Mouse (Mus musculus) MEL (cell line): ENCODE results near the gene Sapcd1. TPM values are rescaled to one million over a fixed set of nuclear protein-coding genes. Genes with fewer than 3 reads are reported as not detected.

Source experiments
- DNase-seq: peaks from one replicate; pipeline ENCODE4 v3.0.0; 2011; ENCODE audit warnings: low read depth, low spot score
- H3K27ac ChIP-seq: 2 replicates; pipeline ENCODE4 v1.5.1; 2012; ENCODE audit warnings: low read depth, mild to moderate bottlenecking, control low read depth, low read length, moderate library complexity; ENCODE audit not compliant: control insufficient read depth
- H3K27me3 ChIP-seq, 2 experiments: fragments of 150-350 bp in 1 of 2; sonication (generic) in 1 of 2; 2 replicates each; pipeline ENCODE4 v1.6.1; 2012; ENCODE audit warnings: low read length in 2 of 2, mild to moderate bottlenecking in 2 of 2, improper control_type of control experiment in 1 of 2, moderate library complexity in 1 of 2; ENCODE audit not compliant: insufficient read depth in 2 of 2, control insufficient read depth in 1 of 2
- H3K36me3 ChIP-seq, 2 experiments: 2 replicates each; pipeline ENCODE4 v1.6.1; 2012 to 2014; ENCODE audit warnings: low read length in 2 of 2, improper control_type of control experiment in 1 of 2, inconsistent platforms in 1 of 2, mild to moderate bottlenecking in 1 of 2; ENCODE audit not compliant: insufficient read depth in 2 of 2, control insufficient read depth in 1 of 2
- H3K4me1 ChIP-seq, 2 experiments: fragments of 150-350 bp in 1 of 2; sonication (generic) in 1 of 2; 2 replicates each; pipeline ENCODE4 v1.6.1; 2012; ENCODE audit warnings: low read length in 2 of 2, improper control_type of control experiment in 1 of 2, mild to moderate bottlenecking in 1 of 2; ENCODE audit not compliant: insufficient read depth in 2 of 2, control insufficient read depth in 1 of 2
- H3K4me3 ChIP-seq, 2 experiments: fragments of 150-350 bp in 1 of 2; sonication (generic) in 1 of 2; 2 replicates each; pipeline ENCODE4 v1.5.1; 2012; ENCODE audit warnings: low read depth in 2 of 2, low read length in 2 of 2, mild to moderate bottlenecking in 2 of 2, moderate library complexity in 2 of 2, control low read depth in 1 of 2, improper control_type of control experiment in 1 of 2; ENCODE audit not compliant: control insufficient read depth in 1 of 2, insufficient read depth in 1 of 2
- H3K79me2 ChIP-seq: 2 replicates; pipeline ENCODE4 v1.6.1; 2012; ENCODE audit warnings: mild to moderate bottlenecking, low read length, moderate library complexity; ENCODE audit not compliant: control insufficient read depth, poor library complexity, insufficient read depth
- H3K9ac ChIP-seq: 2 replicates; pipeline ENCODE4 v1.6.1; 2012; ENCODE audit warnings: low read depth, mild to moderate bottlenecking, control low read depth, low read length, moderate library complexity; ENCODE audit not compliant: control insufficient read depth, poor library complexity, severe bottlenecking
- H3K9me3 ChIP-seq: fragments of 150-350 bp; sonication (generic); replicated peaks from 2 replicates; pipeline ENCODE4 v1.6.1; 2012; ENCODE audit warnings: mild to moderate bottlenecking, low read length, improper control_type of control experiment, moderate library complexity; ENCODE audit not compliant: insufficient read depth
- BHLHE40 ChIP-seq: IDR thresholded peaks from 2 replicates; pipeline ENCODE4 v1.6.1; 2012; ENCODE audit warnings: low read depth, mild to moderate bottlenecking, inconsistent platforms, low read length, improper control_type of control experiment, borderline replicate concordance
- CHD1 ChIP-seq: IDR thresholded peaks from 2 replicates; pipeline ENCODE4 v1.6.1; 2012; ENCODE audit warnings: low read depth, mild to moderate bottlenecking, inconsistent platforms, low read length, improper control_type of control experiment
- E2F4 ChIP-seq: IDR thresholded peaks from 2 replicates; pipeline ENCODE4 v1.6.1; 2011; ENCODE audit warnings: low read depth, low read length, improper control_type of control experiment, borderline replicate concordance
- EP300 ChIP-seq, 2 experiments: IDR thresholded peaks; 2 replicates each; pipeline ENCODE4 v1.6.1; 2011; ENCODE audit warnings: improper control_type of control experiment in 2 of 2, low read length in 2 of 2, low read depth in 1 of 2, mild to moderate bottlenecking in 1 of 2
- ETS1 ChIP-seq: IDR thresholded peaks from 2 replicates; pipeline ENCODE4 v1.6.1; 2012; ENCODE audit warnings: low read depth, mild to moderate bottlenecking, inconsistent platforms, low read length, improper control_type of control experiment, moderate library complexity
- GABPA ChIP-seq: IDR thresholded peaks from 2 replicates; pipeline ENCODE4 v1.6.1; 2012; ENCODE audit warnings: low read depth, mild to moderate bottlenecking, inconsistent platforms, low read length, improper control_type of control experiment, moderate library complexity
- GATA1 ChIP-seq: IDR thresholded peaks from 2 replicates; pipeline ENCODE4 v1.6.1; 2011; ENCODE audit warnings: low read depth, low read length, improper control_type of control experiment
- HCFC1 ChIP-seq: IDR thresholded peaks from 2 replicates; pipeline ENCODE4 v1.6.1; 2012; ENCODE audit warnings: low read depth, mild to moderate bottlenecking, inconsistent platforms, low read length, improper control_type of control experiment, moderate library complexity
- JUND ChIP-seq: IDR thresholded peaks from 2 replicates; pipeline ENCODE4 v1.6.1; 2011; ENCODE audit warnings: low read depth, mild to moderate bottlenecking, improper control_type of control experiment, low read length
- MAFK ChIP-seq: IDR thresholded peaks from 2 replicates; pipeline ENCODE4 v1.6.1; 2011; ENCODE audit warnings: low read depth, mild to moderate bottlenecking, low read length, improper control_type of control experiment, borderline replicate concordance
- MAX ChIP-seq: IDR thresholded peaks from 2 replicates; pipeline ENCODE4 v1.6.1; 2011; ENCODE audit warnings: low read length, improper control_type of control experiment
- MEF2A ChIP-seq: IDR thresholded peaks from 2 replicates; pipeline ENCODE4 v1.6.1; 2014; ENCODE audit warnings: low read depth, mild to moderate bottlenecking, inconsistent platforms, low read length, improper control_type of control experiment; ENCODE audit not compliant: poor library complexity, insufficient replicate concordance, severe bottlenecking; ENCODE audit errors: extremely low read depth
- MXI1 ChIP-seq: IDR thresholded peaks from 2 replicates; pipeline ENCODE4 v1.6.1; 2011; ENCODE audit warnings: mild to moderate bottlenecking, low read depth, low read length, improper control_type of control experiment
- MYC ChIP-seq: IDR thresholded peaks from 2 replicates; pipeline ENCODE4 v1.6.1; 2011; ENCODE audit warnings: low read depth, mild to moderate bottlenecking, low read length, improper control_type of control experiment, moderate library complexity
- NRF1 ChIP-seq: IDR thresholded peaks from 2 replicates; pipeline ENCODE4 v1.6.1; 2014; ENCODE audit warnings: low read depth, mild to moderate bottlenecking, inconsistent platforms, low read length, improper control_type of control experiment, moderate library complexity; ENCODE audit not compliant: poor library complexity, insufficient read depth, severe bottlenecking
- POLR2A ChIP-seq, 2 experiments: IDR thresholded peaks; 2 replicates each; pipeline ENCODE4 v1.6.1; 2011 to 2012; ENCODE audit warnings: low read length in 2 of 2, mild to moderate bottlenecking in 2 of 2, control low read depth in 1 of 2, improper control_type of control experiment in 1 of 2, low read depth in 1 of 2, moderate library complexity in 1 of 2; ENCODE audit not compliant: control insufficient read depth in 1 of 2, insufficient read depth in 1 of 2, poor library complexity in 1 of 2
- POLR2AphosphoS2 ChIP-seq: IDR thresholded peaks from 2 replicates; pipeline ENCODE4 v1.6.1; 2011; ENCODE audit warnings: low read length, improper control_type of control experiment
- POLR2AphosphoS5 ChIP-seq: IDR thresholded peaks from 2 replicates; pipeline ENCODE4 v1.6.1; 2012; ENCODE audit warnings: low read depth, borderline replicate concordance, mild to moderate bottlenecking, inconsistent platforms, low read length, moderate library complexity, mixed read lengths
- RCOR1 ChIP-seq: IDR thresholded peaks from 2 replicates; pipeline ENCODE4 v1.6.1; 2012; ENCODE audit warnings: low read depth, mild to moderate bottlenecking, inconsistent platforms, low read length, improper control_type of control experiment
- SIN3A ChIP-seq: IDR thresholded peaks from 2 replicates; pipeline ENCODE4 v1.6.1; 2012; ENCODE audit warnings: low read length, improper control_type of control experiment, inconsistent platforms
- SMC3 ChIP-seq: IDR thresholded peaks from 2 replicates; pipeline ENCODE4 v1.6.1; 2011; ENCODE audit warnings: low read depth, low read length, improper control_type of control experiment
- TAL1 ChIP-seq: IDR thresholded peaks from 2 replicates; pipeline ENCODE4 v1.6.1; 2012; ENCODE audit warnings: mild to moderate bottlenecking, inconsistent platforms, low read length, moderate library complexity, mixed read lengths
- TBP ChIP-seq: IDR thresholded peaks from 2 replicates; pipeline ENCODE4 v1.8.0; 2011; ENCODE audit warnings: low read depth, low read length, improper control_type of control experiment
- TCF12 ChIP-seq: IDR thresholded peaks from 2 replicates; pipeline ENCODE4 v1.6.1; 2014; ENCODE audit warnings: low read depth, mild to moderate bottlenecking, inconsistent platforms, low read length, improper control_type of control experiment, moderate library complexity
- UBTF ChIP-seq: IDR thresholded peaks from 2 replicates; pipeline ENCODE4 v1.6.1; 2012; ENCODE audit warnings: low read depth, mild to moderate bottlenecking, inconsistent platforms, low read length, improper control_type of control experiment, moderate library complexity, borderline replicate concordance; ENCODE audit not compliant: insufficient read depth
- USF1 ChIP-seq: IDR thresholded peaks from 2 replicates; pipeline ENCODE4 v1.6.1; 2014; ENCODE audit warnings: low read depth, mild to moderate bottlenecking, inconsistent platforms, low read length, improper control_type of control experiment, moderate library complexity
- ZC3H11A ChIP-seq: IDR thresholded peaks from 2 replicates; pipeline ENCODE4 v1.6.1; 2012; ENCODE audit warnings: low read depth, mild to moderate bottlenecking, inconsistent platforms, low read length, improper control_type of control experiment
- ZNF384 ChIP-seq: IDR thresholded peaks from 2 replicates; pipeline ENCODE4 v1.6.1; 2012; ENCODE audit warnings: low read depth, mild to moderate bottlenecking, inconsistent platforms, low read length, improper control_type of control experiment
- polyA plus RNA-seq, 2 experiments: library from polyadenylated mRNA; stranded (reverse) in 1 of 2; unstranded in 1 of 2; fragments of >175 nt in 1 of 2; fragments of >200 nt in 1 of 2; gene quantifications; 2 replicates each; pipeline versions ENCODE4 v1.2.1 to v1.2.4; 2012; ENCODE audit warnings: low replicate concordance in 2 of 2, low read depth in 1 of 2; ENCODE audit not compliant: insufficient read length in 2 of 2, insufficient read depth in 1 of 2, missing spikeins in 1 of 2
- total RNA-seq: library from RNA; depleted of rRNA; stranded (reverse); fragments of 300-350 nt; gene quantifications from 2 replicates; pipeline ENCODE4 v1.2.3, GENCODE M21; 2012

The Sapcd1 gene
- total and polyA plus RNA-seq, 3 experiments = 124 to 164 TPM; not detected in 1

GRCm38 (mm10) chr17:35058316-35058715 lies 30.5 kb upstream of the Sapcd1 start:
- H3K4me1 ChIP-seq = no peaks in the 10 kb centered on the region; a peak in 1 of 4 replicates

GRCm38 (mm10) chr17:35057090-35057489 lies 29.3 kb upstream of the Sapcd1 start:
- peaks cover 0 to 10% of the 10 kb centered on the region in 2 experiments; a peak in 3 of 4 replicates for H3K4me1 ChIP-seq
- H3K27me3 ChIP-seq = no peaks in the 10 kb centered on the region
- H3K79me2 ChIP-seq = peaks cover 22% of the 10 kb centered on the region
- no peak overlapping the region for H3K27ac ChIP-seq
- TF ChIP-seq HCFC1 (no peak), GABPA (no peak), TBP (0 out of 2 replicates have a peak, but pooled peaks have one; percentile 8), CHD1 (no peak), NRF1 (no peak), GATA1 (no peak), POLR2A (IDR thresholded peaks at IDR 0.05; ENCODE audit: control insufficient read depth in 1 of 2, insufficient read depth in 1 of 2, low read depth in 1 of 2, low read length in 2 of 2, poor library complexity in 1 of 2) (no peak; a peak in 1 of 4 replicates), EP300 (IDR thresholded peaks at IDR 0.05; ENCODE audit: low read depth in 1 of 2, low read length in 2 of 2) (peak; percentile 17 to 52; a peak in 2 of 4 replicates), UBTF (no peak), TAL1 (peak; percentile 35; the same call in 1 of the 2 replicates), E2F4 (no peak), TCF12 (peak; percentile 45; the same call in 1 of the 2 replicates), MXI1 (peak; percentile 42; the same call in 1 of the 2 replicates), POLR2AphosphoS2 (no peak), JUND (peak; percentile 69; the same call in 1 of the 2 replicates), SMC3 (no peak), BHLHE40 (peak; percentile 53; the same call in 1 of the 2 replicates), ETS1 (peak; percentile 42; the same call in 1 of the 2 replicates), MAFK (no peak), SIN3A (peak; percentile 59; the same call in 1 of the 2 replicates)
- H3K36me3 ChIP-seq = peaks cover 16 to 18% of the 10 kb centered on the region in 2 experiments
- DNase-seq = peak; percentile 50
- H3K9me3 ChIP-seq = no peaks in the 10 kb centered on the region
- H3K9ac ChIP-seq = no peak overlapping the region
- H3K4me3 ChIP-seq = no peak overlapping the region

More at GRCm38 (mm10) chr17:35058316-35058715, 30.5 kb upstream of the Sapcd1 start:
- Histone ChIP-seq H3K79me2 (peaks cover 11% of the 10 kb centered on the region; the same call in 1 of the 2 replicates), H3K9ac (no peak overlapping the region), H3K36me3 (peaks cover 9 to 14% of the 10 kb centered on the region in 2 experiments), H3K27ac (no peak overlapping the region), H3K9me3 (no peaks in the 10 kb centered on the region), H3K4me3 (no peak overlapping the region), H3K27me3 (no peaks in the 10 kb centered on the region)
- TF ChIP-seq MAX (no peak), MEF2A (no peak), HCFC1 (no peak), ZNF384 (no peak), TCF12 (no peak), RCOR1 (no peak), MYC (no peak), POLR2AphosphoS5 (no peak), UBTF (no peak), ETS1 (no peak), GATA1 (no peak), USF1 (no peak), ZC3H11A (no peak), MAFK (no peak), SMC3 (no peak), POLR2AphosphoS2 (no peak), SIN3A (no peak)
- no peak for DNase-seq
